Mouse (Mus musculus): Measurements from ENCODE around the gene Sgip1. TPM values are rescaled to one million over a fixed set of nuclear protein-coding genes. Genes with fewer than 3 reads are reported as not detected.

The Sgip1 gene
- polyA plus RNA-seq, 1 experiment: 8.6 TPM

GRCm38 (mm10) chr4:102883142-102883541 is 142.0 kb downstream of the Sgip1 start:
- H3K4me1 ChIP-seq (ENCODE audit: control insufficient read depth, insufficient read depth, low read length): no peaks in the 10 kb centered on the region; the same call in 1 of the 2 replicates
- no peak for DNase-seq
- WGBS: 89% methylated on average over 3 of the region's 3 CpGs
- TF ChIP-seq POLR2A (IDR thresholded peaks at IDR 0.05; ENCODE audit: borderline replicate concordance, extremely low read depth, low read depth, low read length) (no peak), CTCF (IDR thresholded peaks at IDR 0.05; ENCODE audit: insufficient read depth, low read length) (no peak)
- no peak overlapping the region for H3K4me3 ChIP-seq (replicated peaks; ENCODE audit: extremely low read depth, low read depth, low read length)

DNA sequence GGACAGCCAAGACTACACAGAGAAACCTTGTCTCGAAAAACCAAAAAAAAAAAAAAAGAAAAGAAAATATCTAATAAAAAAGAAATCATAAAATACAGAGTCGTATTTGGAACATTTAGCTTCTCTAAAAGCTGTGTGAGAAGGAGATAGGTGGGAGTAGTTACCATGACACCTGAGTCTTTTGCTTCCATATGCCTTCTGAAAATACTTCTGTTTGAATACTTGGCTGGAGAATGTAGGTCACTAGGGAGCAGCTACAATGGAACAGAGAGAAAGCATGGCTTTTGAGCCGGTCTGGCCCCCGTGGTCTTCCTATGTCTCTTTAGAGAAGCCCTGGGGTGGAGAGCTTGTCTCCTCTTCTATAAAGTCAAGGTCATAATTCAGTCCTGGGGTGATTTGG is 143.1 kb downstream of the Sgip1 start:
- Histone ChIP-seq H3K4me3 (replicated peaks; ENCODE audit: extremely low read depth, low read depth, low read length) (no peak overlapping the region), H3K4me1 (ENCODE audit: control insufficient read depth, insufficient read depth, low read length) (no peaks in the 10 kb centered on the region; the same call in 1 of the 2 replicates)
- WGBS: 91% methylated on average over 4 of the region's 4 CpGs
- no peak for DNase-seq
- TF ChIP-seq POLR2A (IDR thresholded peaks at IDR 0.05; ENCODE audit: borderline replicate concordance, extremely low read depth, low read depth, low read length) (no peak), CTCF (IDR thresholded peaks at IDR 0.05; ENCODE audit: insufficient read depth, low read length) (no peak)

DNA sequence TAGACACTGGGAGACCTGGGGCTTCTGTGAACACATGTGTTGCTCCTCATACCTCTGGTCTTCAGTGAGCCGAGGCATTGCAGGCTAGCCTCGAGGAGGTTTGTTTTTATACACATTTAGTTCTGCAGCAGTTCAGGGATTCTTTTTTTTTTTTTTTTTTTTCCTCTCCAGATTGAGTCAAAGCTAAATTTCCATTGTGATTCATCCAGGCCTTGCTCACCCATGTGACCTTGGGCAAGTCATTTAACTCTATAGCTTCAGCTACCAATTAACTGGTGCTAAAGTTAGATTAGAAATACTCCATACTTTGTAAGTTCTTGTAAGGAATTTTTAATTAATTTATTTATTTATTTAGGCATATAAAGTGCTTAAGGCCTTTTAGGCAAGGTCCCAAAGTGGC is 145.4 kb downstream of the Sgip1 start:
- H3K4me3 ChIP-seq (replicated peaks; ENCODE audit: extremely low read depth, low read depth, low read length): no peak overlapping the region
- no peak for DNase-seq
- TF ChIP-seq POLR2A (IDR thresholded peaks at IDR 0.05; ENCODE audit: borderline replicate concordance, extremely low read depth, low read depth, low read length): no peak
- TF ChIP-seq CTCF (IDR thresholded peaks at IDR 0.05; ENCODE audit: insufficient read depth, low read length): no peak
- 62% methylated on average over 2 of the region's 2 CpGs for WGBS
- H3K4me1 ChIP-seq (ENCODE audit: control insufficient read depth, insufficient read depth, low read length): no peaks in the 10 kb centered on the region; the same call in 1 of the 2 replicates

- 95% methylated on average over 4 of the region's 4 CpGs for WGBS
- TF ChIP-seq POLR2A (IDR thresholded peaks at IDR 0.05; ENCODE audit: borderline replicate concordance, extremely low read depth, low read depth, low read length) (no peak), CTCF (IDR thresholded peaks at IDR 0.05; ENCODE audit: insufficient read depth, low read length) (no peak)
Observed at GRCm38 (mm10) chr4:102886902-102887301, 145.8 kb downstream of the Sgip1 start.

DNA sequence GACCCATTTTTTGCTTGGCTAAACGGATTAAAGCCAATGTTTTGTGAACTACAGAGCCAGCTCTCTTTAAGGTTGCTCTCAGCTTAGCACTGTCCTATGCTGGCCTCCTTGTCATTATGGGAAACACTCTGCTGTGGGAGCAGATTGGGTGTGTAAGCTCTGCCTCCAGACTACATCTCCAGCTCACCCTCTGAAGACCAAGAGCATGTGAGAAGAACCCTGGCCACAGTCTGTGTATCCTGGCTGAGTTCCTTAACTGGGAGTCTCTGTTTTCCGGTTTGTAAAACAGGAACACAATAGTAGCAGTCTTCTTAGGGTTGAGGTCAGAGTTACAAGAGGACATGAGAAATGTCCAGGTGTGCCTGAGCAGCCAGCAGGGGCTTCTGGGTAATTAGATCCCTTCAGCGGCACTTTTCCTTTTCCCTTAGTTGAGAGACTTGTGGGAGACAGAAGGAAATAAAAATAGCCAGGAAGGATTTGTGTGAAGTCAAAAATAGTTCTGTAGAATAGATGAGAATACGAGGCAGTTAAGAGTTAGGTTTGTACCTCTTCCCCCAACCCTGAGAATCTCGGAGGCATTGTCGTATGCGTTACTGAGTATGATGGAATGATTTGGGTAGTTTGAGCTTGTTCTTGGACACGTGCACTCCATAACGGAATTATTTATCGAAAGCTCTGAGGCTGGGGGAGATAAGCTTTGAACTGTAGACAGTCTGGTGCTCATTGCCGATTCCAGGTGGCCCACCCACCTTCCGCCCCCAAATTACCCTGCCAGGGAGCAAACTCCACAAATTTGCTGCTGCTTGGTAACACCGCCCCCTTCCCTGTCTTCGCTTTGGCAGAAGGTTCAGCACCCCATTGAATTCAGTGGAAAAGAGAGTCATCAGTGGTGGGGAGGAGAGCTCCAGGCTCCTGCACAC is 146.9 kb downstream of the Sgip1 start:
- no peaks in the 10 kb centered on the region; the same call in 1 of the 2 replicates for H3K4me1 ChIP-seq (ENCODE audit: control insufficient read depth, insufficient read depth, low read length)
- 66% methylated on average over 14 of the region's 14 CpGs for WGBS
- H3K4me3 ChIP-seq (replicated peaks; ENCODE audit: extremely low read depth, low read depth, low read length): no peak overlapping the region
- no peak for DNase-seq
- TF ChIP-seq CTCF (IDR thresholded peaks at IDR 0.05; ENCODE audit: insufficient read depth, low read length) (no peak), POLR2A (IDR thresholded peaks at IDR 0.05; ENCODE audit: borderline replicate concordance, extremely low read depth, low read depth, low read length) (no peak)

More at GRCm38 (mm10) chr4:102886902-102887301, 145.8 kb downstream of the Sgip1 start:
- no peak for DNase-seq
- Histone ChIP-seq H3K4me1 (ENCODE audit: control insufficient read depth, insufficient read depth, low read length) (no peaks in the 10 kb centered on the region; the same call in 1 of the 2 replicates), H3K4me3 (replicated peaks; ENCODE audit: extremely low read depth, low read depth, low read length) (no peak overlapping the region)

DNA sequence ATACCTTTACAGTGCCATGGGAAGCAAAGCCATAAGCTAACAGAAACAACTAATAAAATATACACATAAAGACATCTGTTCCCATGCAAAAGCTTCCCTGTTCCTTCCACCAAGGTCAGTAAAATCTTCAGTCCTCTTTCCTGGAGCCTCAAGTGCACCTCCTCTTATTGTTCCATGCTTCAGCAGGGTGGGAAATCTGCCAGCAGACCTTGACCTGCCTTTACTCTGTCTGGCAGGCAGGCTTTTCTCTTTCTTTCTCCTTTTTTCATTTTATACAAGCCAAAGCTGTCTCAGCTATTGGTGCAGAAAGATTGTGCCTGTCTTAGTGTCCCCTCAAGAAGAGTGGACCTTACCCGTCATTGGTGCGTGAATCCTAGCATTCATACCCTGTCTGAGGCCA is 154.8 kb downstream of the Sgip1 start:
- H3K4me3 ChIP-seq (replicated peaks; ENCODE audit: extremely low read depth, low read depth, low read length): no peak overlapping the region
- DNase-seq: no peak
- 95% methylated on average over 2 of the region's 2 CpGs for WGBS
- TF ChIP-seq POLR2A (IDR thresholded peaks at IDR 0.05; ENCODE audit: borderline replicate concordance, extremely low read depth, low read depth, low read length) (no peak), CTCF (IDR thresholded peaks at IDR 0.05; ENCODE audit: insufficient read depth, low read length) (no peak)
- peaks cover 6% of the 10 kb centered on the region; the same call in 1 of the 2 replicates for H3K4me1 ChIP-seq (ENCODE audit: control insufficient read depth, insufficient read depth, low read length)

DNA sequence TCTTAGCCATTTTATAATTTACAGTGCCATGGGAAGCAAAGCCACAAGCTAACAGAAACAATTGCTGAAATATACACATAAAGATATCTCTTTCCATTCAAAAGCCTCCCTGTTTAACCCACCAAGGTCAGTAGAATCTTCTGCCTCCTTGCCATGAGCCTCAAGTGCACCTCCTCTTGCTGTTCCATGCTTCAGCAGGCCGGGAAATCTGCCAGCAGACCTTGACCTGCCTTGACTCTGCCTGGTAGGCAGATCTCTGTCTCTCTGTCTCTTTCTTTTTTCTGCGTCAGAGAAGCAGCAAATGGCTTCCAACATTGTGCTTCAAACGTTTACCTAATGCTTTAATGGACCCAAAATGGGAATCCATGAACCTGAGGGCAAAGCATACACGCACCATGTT is 157.9 kb downstream of the Sgip1 start:
- no peak for DNase-seq
- no peak for TF ChIP-seq CTCF (IDR thresholded peaks at IDR 0.05; ENCODE audit: insufficient read depth, low read length)
- no peak for TF ChIP-seq POLR2A (IDR thresholded peaks at IDR 0.05; ENCODE audit: borderline replicate concordance, extremely low read depth, low read depth, low read length)
- peaks cover 6% of the 10 kb centered on the region; the same call in 1 of the 2 replicates for H3K4me1 ChIP-seq (ENCODE audit: control insufficient read depth, insufficient read depth, low read length)
- 61% methylated on average over 4 of the region's 4 CpGs for WGBS
- no peak overlapping the region for H3K4me3 ChIP-seq (replicated peaks; ENCODE audit: extremely low read depth, low read depth, low read length)

- TF ChIP-seq POLR2A (IDR thresholded peaks at IDR 0.05; ENCODE audit: borderline replicate concordance, extremely low read depth, low read depth, low read length) (no peak), CTCF (IDR thresholded peaks at IDR 0.05; ENCODE audit: insufficient read depth, low read length) (no peak)
- no peak for DNase-seq
- Histone ChIP-seq H3K4me1 (ENCODE audit: control insufficient read depth, insufficient read depth, low read length) (peaks cover 6% of the 10 kb centered on the region; the same call in 1 of the 2 replicates), H3K4me3 (replicated peaks; ENCODE audit: extremely low read depth, low read depth, low read length) (no peak overlapping the region)
- 62% methylated on average over 5 of the region's 5 CpGs for WGBS
Observed at GRCm38 (mm10) chr4:102899683-102900082, 158.6 kb downstream of the Sgip1 start.

DNA sequence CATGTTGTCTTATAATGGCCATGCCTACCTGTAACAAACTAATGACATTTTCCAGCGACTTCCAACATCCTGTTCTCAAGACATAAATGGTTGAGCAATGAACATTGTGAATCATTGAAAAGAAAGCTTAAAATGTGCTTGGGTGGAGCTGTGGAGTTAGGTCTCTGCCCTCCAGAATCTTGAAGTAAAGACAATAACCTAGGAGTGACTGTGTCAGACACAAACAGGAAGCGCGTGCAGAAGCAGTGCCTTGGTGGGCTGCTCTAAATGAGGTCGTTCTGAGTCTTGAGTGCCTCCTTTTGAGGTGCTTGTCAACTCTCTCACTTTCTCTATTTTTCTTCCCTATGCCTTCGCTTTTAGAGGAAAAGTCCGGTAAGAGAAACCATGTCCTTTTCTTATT is 159.1 kb downstream of the Sgip1 start:
- TF ChIP-seq POLR2A (IDR thresholded peaks at IDR 0.05; ENCODE audit: borderline replicate concordance, extremely low read depth, low read depth, low read length) (no peak), CTCF (IDR thresholded peaks at IDR 0.05; ENCODE audit: insufficient read depth, low read length) (no peak)

More for the DNA sequence above, 159.1 kb downstream of the Sgip1 start:
- DNase-seq: no peak
- WGBS: 66% methylated on average over 6 of the region's 6 CpGs
- peaks cover 6% of the 10 kb centered on the region; the same call in 1 of the 2 replicates for H3K4me1 ChIP-seq (ENCODE audit: control insufficient read depth, insufficient read depth, low read length)
- no peak overlapping the region for H3K4me3 ChIP-seq (replicated peaks; ENCODE audit: extremely low read depth, low read depth, low read length)
